Mouse (Mus musculus) lung, postnatal 0 days (tissue): ENCODE measurements at regions not wholly inside any gene's neighbourhood (a gene's known extent, or its start where the extent isn't known, plus 50 kb on each side); places are given as distances from the start of the nearest gene placed in this dataset.

Experiments used
- CTCF ChIP-seq: IDR thresholded peaks from 2 replicates; pipeline ENCODE4 v1.5.1; 2016; ENCODE audit warnings: antibody characterized with exemption, mild to moderate bottlenecking
- EP300 ChIP-seq: IDR thresholded peaks from 2 replicates; pipeline ENCODE4 v1.6.1; 2016; ENCODE audit warnings: antibody characterized with exemption, mild to moderate bottlenecking, control low read depth

- TF ChIP-seq CTCF (no peak), EP300 (no peak)
Observed at GRCm38 (mm10) chr8:89284871-89285564, 241.1 kb upstream of the Sall1 start.
